Mouse (Mus musculus) MEL (cell line): ENCODE data around the gene Ak4. TPM values are rescaled to one million over a fixed set of nuclear protein-coding genes. Genes with fewer than 3 reads are reported as not detected.

Experiments used
- DNase-seq: peaks from one replicate; pipeline ENCODE4 v3.0.0; 2011; ENCODE audit warnings: low read depth, low spot score
- H3K27ac ChIP-seq: 2 replicates; pipeline ENCODE4 v1.5.1; 2012; ENCODE audit warnings: low read depth, mild to moderate bottlenecking, control low read depth, low read length, moderate library complexity; ENCODE audit not compliant: control insufficient read depth
- H3K27me3 ChIP-seq, 2 experiments: fragments of 150-350 bp in 1 of 2; sonication (generic) in 1 of 2; 2 replicates each; pipeline ENCODE4 v1.6.1; 2012; ENCODE audit warnings: low read length in 2 of 2, mild to moderate bottlenecking in 2 of 2, improper control_type of control experiment in 1 of 2, moderate library complexity in 1 of 2; ENCODE audit not compliant: insufficient read depth in 2 of 2, control insufficient read depth in 1 of 2
- H3K36me3 ChIP-seq, 2 experiments: 2 replicates each; pipeline ENCODE4 v1.6.1; 2012 to 2014; ENCODE audit warnings: low read length in 2 of 2, improper control_type of control experiment in 1 of 2, inconsistent platforms in 1 of 2, mild to moderate bottlenecking in 1 of 2; ENCODE audit not compliant: insufficient read depth in 2 of 2, control insufficient read depth in 1 of 2
- H3K4me1 ChIP-seq, 2 experiments: fragments of 150-350 bp in 1 of 2; sonication (generic) in 1 of 2; 2 replicates each; pipeline ENCODE4 v1.6.1; 2012; ENCODE audit warnings: low read length in 2 of 2, improper control_type of control experiment in 1 of 2, mild to moderate bottlenecking in 1 of 2; ENCODE audit not compliant: insufficient read depth in 2 of 2, control insufficient read depth in 1 of 2
- H3K4me3 ChIP-seq, 2 experiments: fragments of 150-350 bp in 1 of 2; sonication (generic) in 1 of 2; 2 replicates each; pipeline ENCODE4 v1.5.1; 2012; ENCODE audit warnings: low read depth in 2 of 2, low read length in 2 of 2, mild to moderate bottlenecking in 2 of 2, moderate library complexity in 2 of 2, control low read depth in 1 of 2, improper control_type of control experiment in 1 of 2; ENCODE audit not compliant: control insufficient read depth in 1 of 2, insufficient read depth in 1 of 2
- H3K79me2 ChIP-seq: 2 replicates; pipeline ENCODE4 v1.6.1; 2012; ENCODE audit warnings: mild to moderate bottlenecking, low read length, moderate library complexity; ENCODE audit not compliant: control insufficient read depth, poor library complexity, insufficient read depth
- H3K9ac ChIP-seq: 2 replicates; pipeline ENCODE4 v1.6.1; 2012; ENCODE audit warnings: low read depth, mild to moderate bottlenecking, control low read depth, low read length, moderate library complexity; ENCODE audit not compliant: control insufficient read depth, poor library complexity, severe bottlenecking
- H3K9me3 ChIP-seq: fragments of 150-350 bp; sonication (generic); replicated peaks from 2 replicates; pipeline ENCODE4 v1.6.1; 2012; ENCODE audit warnings: mild to moderate bottlenecking, low read length, improper control_type of control experiment, moderate library complexity; ENCODE audit not compliant: insufficient read depth
- BHLHE40 ChIP-seq: IDR thresholded peaks from 2 replicates; pipeline ENCODE4 v1.6.1; 2012; ENCODE audit warnings: low read depth, mild to moderate bottlenecking, inconsistent platforms, low read length, improper control_type of control experiment, borderline replicate concordance
- CHD2 ChIP-seq: IDR thresholded peaks from 2 replicates; pipeline ENCODE4 v1.6.1; 2011; ENCODE audit warnings: low read length, improper control_type of control experiment
- CTCF ChIP-seq, 3 experiments: IDR thresholded peaks in 2 of 3; conservative IDR thresholded peaks in 1 of 3; 2 replicates each; pipeline ENCODE4 v1.5.1; 2011 to 2012; ENCODE audit warnings: low read length in 3 of 3, low read depth in 2 of 3, mild to moderate bottlenecking in 2 of 3, improper control_type of control experiment in 1 of 3, inconsistent platforms in 1 of 3, mixed read lengths in 1 of 3, moderate library complexity in 1 of 3; ENCODE audit not compliant: control insufficient read depth in 1 of 3, insufficient read depth in 1 of 3, poor library complexity in 1 of 3, severe bottlenecking in 1 of 3
- E2F4 ChIP-seq: IDR thresholded peaks from 2 replicates; pipeline ENCODE4 v1.6.1; 2011; ENCODE audit warnings: low read depth, low read length, improper control_type of control experiment, borderline replicate concordance
- ELF1 ChIP-seq: IDR thresholded peaks from 2 replicates; pipeline ENCODE4 v1.6.1; 2014; ENCODE audit warnings: low read depth, mild to moderate bottlenecking, inconsistent platforms, low read length, improper control_type of control experiment, moderate library complexity
- EP300 ChIP-seq, 2 experiments: IDR thresholded peaks; 2 replicates each; pipeline ENCODE4 v1.6.1; 2011; ENCODE audit warnings: improper control_type of control experiment in 2 of 2, low read length in 2 of 2, low read depth in 1 of 2, mild to moderate bottlenecking in 1 of 2
- ETS1 ChIP-seq: IDR thresholded peaks from 2 replicates; pipeline ENCODE4 v1.6.1; 2012; ENCODE audit warnings: low read depth, mild to moderate bottlenecking, inconsistent platforms, low read length, improper control_type of control experiment, moderate library complexity
- GABPA ChIP-seq: IDR thresholded peaks from 2 replicates; pipeline ENCODE4 v1.6.1; 2012; ENCODE audit warnings: low read depth, mild to moderate bottlenecking, inconsistent platforms, low read length, improper control_type of control experiment, moderate library complexity
- HCFC1 ChIP-seq: IDR thresholded peaks from 2 replicates; pipeline ENCODE4 v1.6.1; 2012; ENCODE audit warnings: low read depth, mild to moderate bottlenecking, inconsistent platforms, low read length, improper control_type of control experiment, moderate library complexity
- KAT2A ChIP-seq: conservative IDR thresholded peaks from 2 replicates; pipeline ENCODE4 v1.6.1; 2012; ENCODE audit warnings: low read depth, low read length, improper control_type of control experiment, inconsistent platforms
- MAFK ChIP-seq: IDR thresholded peaks from 2 replicates; pipeline ENCODE4 v1.6.1; 2011; ENCODE audit warnings: low read depth, mild to moderate bottlenecking, low read length, improper control_type of control experiment, borderline replicate concordance
- MAX ChIP-seq: IDR thresholded peaks from 2 replicates; pipeline ENCODE4 v1.6.1; 2011; ENCODE audit warnings: low read length, improper control_type of control experiment
- MAZ ChIP-seq: IDR thresholded peaks from 2 replicates; pipeline ENCODE4 v1.6.1; 2012; ENCODE audit warnings: low read depth, mild to moderate bottlenecking, inconsistent platforms, low read length, improper control_type of control experiment
- MEF2A ChIP-seq: IDR thresholded peaks from 2 replicates; pipeline ENCODE4 v1.6.1; 2014; ENCODE audit warnings: low read depth, mild to moderate bottlenecking, inconsistent platforms, low read length, improper control_type of control experiment; ENCODE audit not compliant: poor library complexity, insufficient replicate concordance, severe bottlenecking; ENCODE audit errors: extremely low read depth
- MXI1 ChIP-seq: IDR thresholded peaks from 2 replicates; pipeline ENCODE4 v1.6.1; 2011; ENCODE audit warnings: mild to moderate bottlenecking, low read depth, low read length, improper control_type of control experiment
- MYC ChIP-seq: IDR thresholded peaks from 2 replicates; pipeline ENCODE4 v1.6.1; 2011; ENCODE audit warnings: low read depth, mild to moderate bottlenecking, low read length, improper control_type of control experiment, moderate library complexity
- NELFE ChIP-seq: IDR thresholded peaks from 2 replicates; pipeline ENCODE4 v1.6.1; 2011; ENCODE audit warnings: low read depth, low read length, improper control_type of control experiment
- NRF1 ChIP-seq: IDR thresholded peaks from 2 replicates; pipeline ENCODE4 v1.6.1; 2014; ENCODE audit warnings: low read depth, mild to moderate bottlenecking, inconsistent platforms, low read length, improper control_type of control experiment, moderate library complexity; ENCODE audit not compliant: poor library complexity, insufficient read depth, severe bottlenecking
- POLR2A ChIP-seq, 2 experiments: IDR thresholded peaks; 2 replicates each; pipeline ENCODE4 v1.6.1; 2011 to 2012; ENCODE audit warnings: low read length in 2 of 2, mild to moderate bottlenecking in 2 of 2, control low read depth in 1 of 2, improper control_type of control experiment in 1 of 2, low read depth in 1 of 2, moderate library complexity in 1 of 2; ENCODE audit not compliant: control insufficient read depth in 1 of 2, insufficient read depth in 1 of 2, poor library complexity in 1 of 2
- POLR2AphosphoS2 ChIP-seq: IDR thresholded peaks from 2 replicates; pipeline ENCODE4 v1.6.1; 2011; ENCODE audit warnings: low read length, improper control_type of control experiment
- RCOR1 ChIP-seq: IDR thresholded peaks from 2 replicates; pipeline ENCODE4 v1.6.1; 2012; ENCODE audit warnings: low read depth, mild to moderate bottlenecking, inconsistent platforms, low read length, improper control_type of control experiment
- SIN3A ChIP-seq: IDR thresholded peaks from 2 replicates; pipeline ENCODE4 v1.6.1; 2012; ENCODE audit warnings: low read length, improper control_type of control experiment, inconsistent platforms
- SMC3 ChIP-seq: IDR thresholded peaks from 2 replicates; pipeline ENCODE4 v1.6.1; 2011; ENCODE audit warnings: low read depth, low read length, improper control_type of control experiment
- TBP ChIP-seq: IDR thresholded peaks from 2 replicates; pipeline ENCODE4 v1.8.0; 2011; ENCODE audit warnings: low read depth, low read length, improper control_type of control experiment
- TCF12 ChIP-seq: IDR thresholded peaks from 2 replicates; pipeline ENCODE4 v1.6.1; 2014; ENCODE audit warnings: low read depth, mild to moderate bottlenecking, inconsistent platforms, low read length, improper control_type of control experiment, moderate library complexity
- UBTF ChIP-seq: IDR thresholded peaks from 2 replicates; pipeline ENCODE4 v1.6.1; 2012; ENCODE audit warnings: low read depth, mild to moderate bottlenecking, inconsistent platforms, low read length, improper control_type of control experiment, moderate library complexity, borderline replicate concordance; ENCODE audit not compliant: insufficient read depth
- USF1 ChIP-seq: IDR thresholded peaks from 2 replicates; pipeline ENCODE4 v1.6.1; 2014; ENCODE audit warnings: low read depth, mild to moderate bottlenecking, inconsistent platforms, low read length, improper control_type of control experiment, moderate library complexity
- USF2 ChIP-seq, 2 experiments: IDR thresholded peaks; 2 replicates each; pipeline ENCODE4 v1.6.1; 2011 to 2012; ENCODE audit warnings: improper control_type of control experiment in 2 of 2, low read length in 2 of 2, borderline replicate concordance in 1 of 2, inconsistent platforms in 1 of 2, low read depth in 1 of 2, mild to moderate bottlenecking in 1 of 2; ENCODE audit not compliant: insufficient read depth in 1 of 2
- ZKSCAN1 ChIP-seq: IDR thresholded peaks from 2 replicates; pipeline ENCODE4 v1.6.1; 2012; ENCODE audit warnings: low read depth, mild to moderate bottlenecking, inconsistent platforms, low read length, improper control_type of control experiment, moderate library complexity
- polyA plus RNA-seq, 2 experiments: library from polyadenylated mRNA; stranded (reverse) in 1 of 2; unstranded in 1 of 2; fragments of >175 nt in 1 of 2; fragments of >200 nt in 1 of 2; gene quantifications; 2 replicates each; pipeline versions ENCODE4 v1.2.1 to v1.2.4; 2012; ENCODE audit warnings: low replicate concordance in 2 of 2, low read depth in 1 of 2; ENCODE audit not compliant: insufficient read length in 2 of 2, insufficient read depth in 1 of 2, missing spikeins in 1 of 2
- total RNA-seq: library from RNA; depleted of rRNA; stranded (reverse); fragments of 300-350 nt; gene quantifications from 2 replicates; pipeline ENCODE4 v1.2.3, GENCODE M21; 2012

Ak4 gene
- total and polyA plus RNA-seq, 3 experiments: 18.3 to 25.4 TPM; not detected in 1

- no peaks in the 10 kb centered on the region for H3K27me3 ChIP-seq
- H3K9me3 ChIP-seq: no peaks in the 10 kb centered on the region
- no peaks in the 10 kb centered on the region; a peak in 2 of 4 replicates for H3K36me3 ChIP-seq
- H3K4me3 ChIP-seq: peak overlapping the region; percentile 74 to 80
- peak overlapping the region; percentile 94 for H3K27ac ChIP-seq
- peak; percentile 70 for DNase-seq
- TF ChIP-seq KAT2A: no peak
- no peak for TF ChIP-seq CHD2
- TF ChIP-seq RCOR1: no peak
- TF ChIP-seq MAFK: no peak
- no peak for TF ChIP-seq E2F4
- TF ChIP-seq POLR2A (IDR thresholded peaks at IDR 0.05; ENCODE audit: control insufficient read depth in 1 of 2, insufficient read depth in 1 of 2, low read depth in 1 of 2, low read length in 2 of 2, poor library complexity in 1 of 2): peak in 1 of 2 experiments; percentile 24; a peak in 1 of 4 replicates
- peak; percentile 18; the same call in 1 of the 2 replicates for TF ChIP-seq NELFE
- no peak for TF ChIP-seq UBTF
- 0 out of 2 replicates have a peak, but pooled peaks have one; percentile 47 for TF ChIP-seq MAZ
- TF ChIP-seq MAX: peak; percentile 69
- no peak for TF ChIP-seq ELF1
- no peak for TF ChIP-seq ZKSCAN1
- TF ChIP-seq MEF2A: no peak
- peak; percentile 79 for TF ChIP-seq MXI1
- TF ChIP-seq SIN3A: peak; percentile 47
- 0 out of 4 replicates have a peak, but pooled peaks of 1 of the 2 experiments have one; percentile 16 for TF ChIP-seq EP300 (IDR thresholded peaks at IDR 0.05; ENCODE audit: low read depth in 1 of 2, low read length in 2 of 2)
- TF ChIP-seq MYC: peak; percentile 69; the same call in 1 of the 2 replicates
- peak; percentile 29; the same call in 1 of the 2 replicates for TF ChIP-seq USF1
- 0 out of 2 replicates have a peak, but pooled peaks have one; percentile 23 for TF ChIP-seq HCFC1
- TF ChIP-seq ETS1: 0 out of 2 replicates have a peak, but pooled peaks have one; percentile 35
- TF ChIP-seq GABPA: no peak
- peak; percentile 19; the same call in 1 of the 2 replicates for TF ChIP-seq TCF12
- peak; percentile 55 for TF ChIP-seq NRF1
- no peak for TF ChIP-seq CTCF (IDR thresholded peaks at IDR 0.05 in 2 of 3, conservative IDR thresholded peaks at IDR 0.05 in 1 of 3; ENCODE audit: control insufficient read depth in 1 of 3, insufficient read depth in 1 of 3, low read depth in 2 of 3, low read length in 3 of 3, poor library complexity in 1 of 3, severe bottlenecking in 1 of 3)
- TF ChIP-seq SMC3: no peak
- no peak for TF ChIP-seq USF2 (IDR thresholded peaks at IDR 0.05; ENCODE audit: borderline replicate concordance in 1 of 2, insufficient read depth in 1 of 2, low read depth in 1 of 2, low read length in 2 of 2)
- peak; percentile 34; the same call in 1 of the 2 replicates for TF ChIP-seq TBP
- no peak for TF ChIP-seq BHLHE40
- no peak for TF ChIP-seq POLR2AphosphoS2
- H3K79me2 ChIP-seq: peaks cover 42% of the 10 kb centered on the region
- peak overlapping the region; percentile 84 for H3K9ac ChIP-seq
- H3K4me1 ChIP-seq: peaks cover 3 to 5% of the 10 kb centered on the region in 2 experiments; a peak in 2 of 4 replicates
Measured at GRCm38 (mm10) chr4:101508851-101509577, 89.9 kb downstream of the Ak4 start.
